Mouse (Mus musculus) limb, embryonic 14.5 days (tissue): ENCODE data around the gene 1700113H08Rik. TPM values are rescaled to one million over a fixed set of nuclear protein-coding genes. Genes with fewer than 3 reads are reported as not detected.
A peak's percentile ranks its signal among the peaks of the same experiment; 100 is the strongest.

Source experiments
- ATAC-seq: fragments of 200-750 bp; cut with Nextera tagmentation; 2 replicates; pipeline ENCODE4 v1.8.0; 2017; ENCODE audit warnings: low read depth, moderate number of reproducible peaks, moderate TSS enrichment; ENCODE audit not compliant: low FRiP score
- DNase-seq: peaks from one replicate; pipeline ENCODE4 v3.0.0-alpha.2; 2015; ENCODE audit warnings: low spot score
- H3K27ac ChIP-seq: fragments of 300-500 bp; sonication (generic); replicated peaks from 2 replicates; pipeline ENCODE4 v1.5.1; 2014; ENCODE audit warnings: low read depth, mild to moderate bottlenecking, low read length, moderate library complexity, mixed read lengths
- H3K27me3 ChIP-seq: fragments of 300-500 bp; sonication (generic); 2 replicates; pipeline ENCODE4 v1.6.1; 2014; ENCODE audit warnings: low read length, mixed read lengths; ENCODE audit not compliant: control insufficient read depth, insufficient read depth
- H3K36me3 ChIP-seq: fragments of 300-500 bp; sonication (generic); 2 replicates; pipeline ENCODE4 v1.6.1; 2014; ENCODE audit warnings: mild to moderate bottlenecking, low read length, moderate library complexity, mixed read lengths; ENCODE audit not compliant: control insufficient read depth, insufficient read depth
- H3K4me1 ChIP-seq: fragments of 300-500 bp; sonication (generic); 2 replicates; pipeline ENCODE4 v1.6.1; 2014; ENCODE audit warnings: antibody characterized with exemption, low read length, mixed read lengths; ENCODE audit not compliant: control insufficient read depth, insufficient read depth
- H3K4me2 ChIP-seq: fragments of 300-500 bp; sonication (generic); replicated peaks from 2 replicates; pipeline ENCODE4 v1.6.1; 2014; ENCODE audit warnings: low read depth, mild to moderate bottlenecking, low read length, moderate library complexity; ENCODE audit not compliant: severe bottlenecking
- H3K4me3 ChIP-seq: fragments of 300-500 bp; sonication (generic); replicated peaks from 2 replicates; pipeline ENCODE4 v1.5.1; 2014; ENCODE audit warnings: low read length
- H3K9ac ChIP-seq: fragments of 300-500 bp; sonication (generic); 2 replicates; pipeline ENCODE4 v1.6.1; 2014; ENCODE audit warnings: mild to moderate bottlenecking, low read depth, low read length, moderate library complexity; ENCODE audit not compliant: severe bottlenecking
- H3K9me3 ChIP-seq: fragments of 300-500 bp; sonication (generic); 2 replicates; pipeline ENCODE4 v1.6.1; 2016; ENCODE audit warnings: low read length; ENCODE audit not compliant: control insufficient read depth
- POLR2A ChIP-seq: fragments of 200-500 bp; IDR thresholded peaks from 2 replicates; pipeline ENCODE4 v1.8.0; 2012; ENCODE audit warnings: inconsistent platforms, mild to moderate bottlenecking, moderate library complexity, borderline replicate concordance; ENCODE audit not compliant: insufficient read depth, insufficient read length; ENCODE audit errors: extremely low read depth
- WGBS: fragments of 180-500 bp; shearing (Covaris S2); extraction: QIAGEN DNeasy Blood & Tissue Kit; methylation state at CpG from one replicate; pipeline ENCODE4 v1.1.7; 2014; 5-methylcytosine and 5-hydroxymethylcytosine counted together
- polyA plus RNA-seq, 2 experiments: library from polyadenylated mRNA; depleted of rRNA in 1 of 2; stranded (reverse) in 1 of 2; unstranded in 1 of 2; fragments of >200 nt; fragmentation: Nextera tagmentation in 1 of 2; extraction: Ambion mirVana in 1 of 2; gene quantifications; 2 replicates each; pipeline versions ENCODE4 v1.2.1 to v1.2.3; 2012 to 2014

The 1700113H08Rik gene
- polyA plus RNA-seq, 2 experiments, result not detected

- no peaks in the 10 kb centered on the region for H3K27me3 ChIP-seq
- no peak for ATAC-seq
- H3K9ac ChIP-seq, result no peak overlapping the region
- H3K4me3 ChIP-seq, result no peak overlapping the region
- DNase-seq, result no peak
- H3K9me3 ChIP-seq, result no peaks in the 10 kb centered on the region
- no peak overlapping the region for H3K4me2 ChIP-seq
- 37% methylated on average over 6 of the region's 6 CpGs for WGBS
- no peak overlapping the region for H3K27ac ChIP-seq
- TF ChIP-seq POLR2A, result no peak
- no peaks in the 10 kb centered on the region for H3K36me3 ChIP-seq
- no peaks in the 10 kb centered on the region for H3K4me1 ChIP-seq
Measured at GRCm38 (mm10) chr10:87046469-87046868, 11.4 kb upstream of the 1700113H08Rik start.

GRCm38 (mm10) chr10:87046931-87047468 lies 10.8 kb upstream of the 1700113H08Rik start:
- H3K27me3 ChIP-seq, result no peaks in the 10 kb centered on the region
- no peaks in the 10 kb centered on the region for H3K4me1 ChIP-seq
- no peak overlapping the region for H3K4me2 ChIP-seq
- TF ChIP-seq POLR2A, result no peak
- H3K4me3 ChIP-seq, result no peak overlapping the region
- ATAC-seq (no peak), DNase-seq (no peak)
- H3K27ac ChIP-seq, result no peak overlapping the region
- no peak overlapping the region for H3K9ac ChIP-seq
- 88% methylated on average over 10 of the region's 10 CpGs for WGBS
- H3K36me3 ChIP-seq, result no peaks in the 10 kb centered on the region
- no peaks in the 10 kb centered on the region for H3K9me3 ChIP-seq

- no peaks in the 10 kb centered on the region for H3K36me3 ChIP-seq
- DNase-seq (no peak), ATAC-seq (no peak)
- no peak overlapping the region for H3K4me2 ChIP-seq
- H3K9ac ChIP-seq, result no peak overlapping the region
- no peak overlapping the region for H3K27ac ChIP-seq
- no peaks in the 10 kb centered on the region for H3K27me3 ChIP-seq
- TF ChIP-seq POLR2A, result no peak
- H3K4me3 ChIP-seq, result no peak overlapping the region
- H3K9me3 ChIP-seq, result no peaks in the 10 kb centered on the region
- no peaks in the 10 kb centered on the region for H3K4me1 ChIP-seq
- WGBS, result 71% methylated on average over 3 of the region's 3 CpGs
Measured at GRCm38 (mm10) chr10:87049179-87049578, 8.7 kb upstream of the 1700113H08Rik start.

- no peak overlapping the region for H3K4me2 ChIP-seq
- WGBS, result 76% methylated on average over 4 of the region's 4 CpGs
- H3K36me3 ChIP-seq, result no peaks in the 10 kb centered on the region
- no peaks in the 10 kb centered on the region for H3K4me1 ChIP-seq
- no peaks in the 10 kb centered on the region; the same call in 1 of the 2 replicates for H3K27me3 ChIP-seq
- ATAC-seq (no peak), DNase-seq (no peak)
- H3K9me3 ChIP-seq, result no peaks in the 10 kb centered on the region
- H3K4me3 ChIP-seq, result no peak overlapping the region
- TF ChIP-seq POLR2A, result no peak
- no peak overlapping the region for H3K27ac ChIP-seq
- no peak overlapping the region for H3K9ac ChIP-seq
Measured at GRCm38 (mm10) chr10:87051714-87052113, 6.1 kb upstream of the 1700113H08Rik start.

GRCm38 (mm10) chr10:87058251-87058925 lies 543 bp downstream of the 1700113H08Rik start:
- no peak overlapping the region for H3K27ac ChIP-seq
- H3K36me3 ChIP-seq, result no peaks in the 10 kb centered on the region
- H3K4me3 ChIP-seq, result peak overlapping the region; percentile 48
- ATAC-seq, result peak; percentile 68
- peak overlapping the region; percentile 96 for H3K4me2 ChIP-seq
- H3K9ac ChIP-seq, result peak overlapping the region; percentile 53
- H3K9me3 ChIP-seq, result no peaks in the 10 kb centered on the region
- 2% methylated on average over 19 of the region's 34 CpGs for whole genome bisulfite sequencing
- no peaks in the 10 kb centered on the region; the same call in 1 of the 2 replicates for H3K27me3 ChIP-seq
- TF ChIP-seq POLR2A, result no peak
- DNase-seq, result peak; percentile 4
- H3K4me1 ChIP-seq, result peaks cover 3% of the 10 kb centered on the region; the same call in 1 of the 2 replicates
